Mouse (Mus musculus): ENCODE data around the gene Tas1r3. TPM values are rescaled to one million over a fixed set of nuclear protein-coding genes. Genes with fewer than 3 reads are reported as not detected.

Gene Tas1r3
- polyA plus RNA-seq, 1 experiment from 2014 or later, result 0.46 TPM

GRCm38 (mm10) chr4:155899355-155899754, 36.2 kb upstream of the Tas1r3 start:
- 93% methylated on average over 7 of the region's 7 CpGs for WGBS
- Histone ChIP-seq H3K4me1 (replicated peaks; ENCODE audit: control insufficient read depth, insufficient read depth, low read length) (peaks cover 2% of the 10 kb centered on the region; the same call in 1 of the 2 replicates), H3K4me2 (replicated peaks; ENCODE audit: low read depth, low read length) (no peak overlapping the region), H3K27me3 (ENCODE audit: control insufficient read depth, insufficient read depth, low read length) (no peaks in the 10 kb centered on the region), H3K9me3 (ENCODE audit: control insufficient read depth, low read length) (no peaks in the 10 kb centered on the region), H3K4me3 (ENCODE audit: low read depth, low read length) (no peak overlapping the region), H3K9ac (ENCODE audit: low read depth, low read length) (no peak overlapping the region), H3K27ac (ENCODE audit: low read depth, low read length) (no peak overlapping the region), H3K36me3 (ENCODE audit: control insufficient read depth, insufficient read depth, low read length) (peaks cover 33% of the 10 kb centered on the region)
- no peak for ATAC-seq (ENCODE audit: low FRiP score)
- DNase-seq (ENCODE audit: low spot score), result no peak

DNA sequence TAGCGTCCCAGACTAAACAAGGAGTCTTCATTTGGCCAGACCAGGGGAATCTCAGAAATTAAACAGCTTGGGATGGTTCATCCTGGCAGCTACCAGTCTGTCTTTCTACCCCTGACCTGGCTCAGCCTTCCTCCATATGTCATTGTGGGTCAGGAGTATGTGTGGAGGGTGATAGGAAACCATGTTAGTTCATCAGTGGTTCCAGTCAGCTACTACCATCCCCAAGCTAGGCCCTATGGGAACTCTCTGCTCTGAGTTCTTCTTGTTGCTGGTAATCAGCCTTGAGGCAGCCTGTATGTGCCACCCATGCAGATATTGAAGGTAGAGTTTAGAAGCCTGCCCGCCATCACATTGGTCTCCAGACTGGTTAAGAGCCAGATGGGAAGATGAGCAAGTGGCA, 35.2 kb upstream of the Tas1r3 start:
- peaks cover 27% of the 10 kb centered on the region for H3K36me3 ChIP-seq (ENCODE audit: control insufficient read depth, insufficient read depth, low read length)
- H3K4me1 ChIP-seq (replicated peaks; ENCODE audit: control insufficient read depth, insufficient read depth, low read length), result peaks cover 10% of the 10 kb centered on the region
- H3K4me2 ChIP-seq (replicated peaks; ENCODE audit: low read depth, low read length), result no peak overlapping the region
- H3K9ac ChIP-seq (ENCODE audit: low read depth, low read length), result no peak overlapping the region
- H3K27ac ChIP-seq (ENCODE audit: low read depth, low read length), result no peak overlapping the region
- no peak overlapping the region for H3K4me3 ChIP-seq (ENCODE audit: low read depth, low read length)
- DNase-seq (ENCODE audit: low spot score), result no peak
- ATAC-seq (ENCODE audit: low FRiP score), result no peak
- 98% methylated on average over 2 of the region's 2 CpGs for WGBS
- no peaks in the 10 kb centered on the region for H3K9me3 ChIP-seq (ENCODE audit: control insufficient read depth, low read length)
- no peaks in the 10 kb centered on the region for H3K27me3 ChIP-seq (ENCODE audit: control insufficient read depth, insufficient read depth, low read length)

DNA sequence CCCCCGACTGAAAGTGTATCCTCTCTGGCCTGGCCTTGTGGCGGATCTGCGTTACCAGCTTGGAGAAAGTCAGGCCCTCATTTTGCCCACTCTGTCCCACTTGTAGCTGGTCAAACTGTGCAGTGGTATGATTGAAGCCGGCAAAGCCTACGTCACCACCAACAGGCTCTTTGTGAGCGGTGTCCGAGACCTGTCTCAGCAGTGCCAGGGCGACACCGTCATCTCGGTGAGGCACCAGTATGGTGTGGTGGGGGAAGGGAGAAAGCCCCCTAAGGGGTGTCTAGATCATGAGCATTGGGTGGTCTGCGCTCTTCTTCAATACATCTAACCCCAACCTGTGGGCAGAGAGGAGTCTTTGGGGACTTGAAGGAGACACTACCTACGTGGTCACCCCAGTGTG, 33.3 kb upstream of the Tas1r3 start:
- H3K4me1 ChIP-seq (replicated peaks; ENCODE audit: control insufficient read depth, insufficient read depth, low read length), result peaks cover 13% of the 10 kb centered on the region
- no peak overlapping the region for H3K4me2 ChIP-seq (replicated peaks; ENCODE audit: low read depth, low read length)
- no peak overlapping the region for H3K4me3 ChIP-seq (ENCODE audit: low read depth, low read length)
- H3K27me3 ChIP-seq (ENCODE audit: control insufficient read depth, insufficient read depth, low read length), result no peaks in the 10 kb centered on the region
- H3K27ac ChIP-seq (ENCODE audit: low read depth, low read length), result no peak overlapping the region
- H3K9me3 ChIP-seq (ENCODE audit: control insufficient read depth, low read length), result no peaks in the 10 kb centered on the region
- DNase-seq (ENCODE audit: low spot score), result no peak
- WGBS, result 97% methylated on average over 12 of the region's 12 CpGs
- peaks cover 12% of the 10 kb centered on the region; the same call in 1 of the 2 replicates for H3K36me3 ChIP-seq (ENCODE audit: control insufficient read depth, insufficient read depth, low read length)
- H3K9ac ChIP-seq (ENCODE audit: low read depth, low read length), result no peak overlapping the region
- no peak for ATAC-seq (ENCODE audit: low FRiP score)

- H3K4me3 ChIP-seq (ENCODE audit: low read depth, low read length), result no peak overlapping the region
- H3K4me2 ChIP-seq (replicated peaks; ENCODE audit: low read depth, low read length), result no peak overlapping the region
- no peak overlapping the region for H3K27ac ChIP-seq (ENCODE audit: low read depth, low read length)
- H3K36me3 ChIP-seq (ENCODE audit: control insufficient read depth, insufficient read depth, low read length), result peaks cover 12% of the 10 kb centered on the region; the same call in 1 of the 2 replicates
- no peaks in the 10 kb centered on the region for H3K27me3 ChIP-seq (ENCODE audit: control insufficient read depth, insufficient read depth, low read length)
- H3K9me3 ChIP-seq (ENCODE audit: control insufficient read depth, low read length), result no peaks in the 10 kb centered on the region
- 96% methylated on average over 4 of the region's 4 CpGs for WGBS
- no peak overlapping the region for H3K9ac ChIP-seq (ENCODE audit: low read depth, low read length)
- H3K4me1 ChIP-seq (replicated peaks; ENCODE audit: control insufficient read depth, insufficient read depth, low read length), result peaks cover 13% of the 10 kb centered on the region
- no peak for ATAC-seq (ENCODE audit: low FRiP score)
- no peak for DNase-seq (ENCODE audit: low spot score)
These were observed 32.7 kb upstream of the Tas1r3 start for GRCm38 (mm10) chr4:155895826-155896225.

DNA sequence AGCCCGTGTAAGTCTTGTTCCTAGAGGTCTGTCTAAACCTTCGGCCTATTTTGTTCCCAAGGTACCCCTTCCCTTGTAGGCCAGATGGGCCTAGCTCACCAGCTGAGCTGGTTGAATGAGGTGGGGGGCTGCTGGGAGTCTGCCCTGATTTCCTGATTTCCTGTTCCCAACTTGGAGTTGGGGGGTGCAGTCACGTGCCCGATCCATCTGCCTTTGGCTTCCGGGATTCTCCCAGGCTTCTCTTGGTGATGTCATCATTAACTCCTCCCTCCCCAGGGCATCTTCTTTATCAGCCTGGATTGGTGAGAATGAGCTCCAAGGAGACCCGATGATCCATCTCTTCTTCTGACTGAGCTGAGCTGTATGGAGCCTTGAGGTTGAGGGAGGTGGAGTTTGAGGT, 32.1 kb upstream of the Tas1r3 start:
- no peak overlapping the region for H3K4me2 ChIP-seq (replicated peaks; ENCODE audit: low read depth, low read length)
- no peaks in the 10 kb centered on the region for H3K27me3 ChIP-seq (ENCODE audit: control insufficient read depth, insufficient read depth, low read length)
- H3K9me3 ChIP-seq (ENCODE audit: control insufficient read depth, low read length), result no peaks in the 10 kb centered on the region
- WGBS, result 51% methylated on average over 6 of the region's 6 CpGs
- no peak overlapping the region for H3K9ac ChIP-seq (ENCODE audit: low read depth, low read length)
- H3K4me1 ChIP-seq (replicated peaks; ENCODE audit: control insufficient read depth, insufficient read depth, low read length), result peaks cover 16% of the 10 kb centered on the region
- DNase-seq (ENCODE audit: low spot score), result peak; percentile 23
- peaks cover 12% of the 10 kb centered on the region; the same call in 1 of the 2 replicates for H3K36me3 ChIP-seq (ENCODE audit: control insufficient read depth, insufficient read depth, low read length)
- H3K4me3 ChIP-seq (ENCODE audit: low read depth, low read length), result no peak overlapping the region
- ATAC-seq (ENCODE audit: low FRiP score), result no peak
- H3K27ac ChIP-seq (ENCODE audit: low read depth, low read length), result no peak overlapping the region

- no peak overlapping the region; the same call in 1 of the 2 replicates for H3K27ac ChIP-seq (ENCODE audit: low read depth, low read length)
- peak overlapping the region; percentile 85 for H3K4me2 ChIP-seq (replicated peaks; ENCODE audit: low read depth, low read length)
- H3K9ac ChIP-seq (ENCODE audit: low read depth, low read length), result peak overlapping the region; percentile 25
- no peaks in the 10 kb centered on the region for H3K27me3 ChIP-seq (ENCODE audit: control insufficient read depth, insufficient read depth, low read length)
- WGBS, result 31% methylated on average over 8 of the region's 8 CpGs
- DNase-seq (ENCODE audit: low spot score), result no peak
- peak overlapping the region; percentile 1; the same call in 1 of the 2 replicates for H3K4me3 ChIP-seq (ENCODE audit: low read depth, low read length)
- H3K9me3 ChIP-seq (ENCODE audit: control insufficient read depth, low read length), result no peaks in the 10 kb centered on the region
- H3K36me3 ChIP-seq (ENCODE audit: control insufficient read depth, insufficient read depth, low read length), result peaks cover 12% of the 10 kb centered on the region; the same call in 1 of the 2 replicates
- no peak for ATAC-seq (ENCODE audit: low FRiP score)
- H3K4me1 ChIP-seq (replicated peaks; ENCODE audit: control insufficient read depth, insufficient read depth, low read length), result peaks cover 16% of the 10 kb centered on the region
These were observed 31.2 kb upstream of the Tas1r3 start for GRCm38 (mm10) chr4:155894311-155894881.

DNA sequence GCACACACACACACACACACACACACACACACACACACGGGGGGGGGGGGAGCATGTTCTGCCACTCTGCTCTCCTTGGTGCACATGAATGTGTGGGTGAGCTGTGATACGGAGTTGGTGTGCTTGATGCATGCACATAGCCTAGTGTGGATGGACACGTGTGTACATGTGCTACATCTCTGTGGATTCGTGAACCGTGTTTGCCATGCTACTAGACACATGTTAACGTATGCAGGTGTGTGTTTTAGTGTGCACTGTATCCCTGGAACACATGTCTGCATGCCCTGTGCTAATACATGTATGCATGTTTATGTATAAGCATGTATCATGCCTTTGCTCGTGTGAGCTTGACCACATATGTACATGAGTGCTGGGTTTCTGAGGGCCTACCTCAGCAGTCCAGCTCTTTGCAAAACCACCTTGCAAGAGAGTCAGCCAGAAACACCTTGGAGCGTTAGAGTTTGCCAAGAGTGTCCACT, 30.1 kb upstream of the Tas1r3 start:
- H3K9me3 ChIP-seq (ENCODE audit: control insufficient read depth, low read length), result no peaks in the 10 kb centered on the region
- H3K36me3 ChIP-seq (ENCODE audit: control insufficient read depth, insufficient read depth, low read length), result peaks cover 11% of the 10 kb centered on the region
- H3K4me2 ChIP-seq (replicated peaks; ENCODE audit: low read depth, low read length), result peak overlapping the region; percentile 85
- ATAC-seq (ENCODE audit: low FRiP score) (no peak), DNase-seq (ENCODE audit: low spot score) (no peak)
- H3K4me1 ChIP-seq (replicated peaks; ENCODE audit: control insufficient read depth, insufficient read depth, low read length), result peaks cover 16% of the 10 kb centered on the region
- peak overlapping the region; percentile 88 for H3K4me3 ChIP-seq (ENCODE audit: low read depth, low read length)
- peak overlapping the region; percentile 91 for H3K9ac ChIP-seq (ENCODE audit: low read depth, low read length)
- no peaks in the 10 kb centered on the region for H3K27me3 ChIP-seq (ENCODE audit: control insufficient read depth, insufficient read depth, low read length)
- H3K27ac ChIP-seq (ENCODE audit: low read depth, low read length), result no peak overlapping the region
- 71% methylated on average over 8 of the region's 8 CpGs for WGBS

GRCm38 (mm10) chr4:155892438-155893211, 29.5 kb upstream of the Tas1r3 start:
- WGBS, result 7% methylated on average over 37 of the region's 37 CpGs
- ATAC-seq (ENCODE audit: low FRiP score) (peak; percentile 62), DNase-seq (ENCODE audit: low spot score) (peak; percentile 62)
- Histone ChIP-seq H3K9ac (ENCODE audit: low read depth, low read length) (peak overlapping the region; percentile 91), H3K4me2 (replicated peaks; ENCODE audit: low read depth, low read length) (peak overlapping the region; percentile 85), H3K27ac (ENCODE audit: low read depth, low read length) (peak overlapping the region; percentile 98), H3K27me3 (ENCODE audit: control insufficient read depth, insufficient read depth, low read length) (no peaks in the 10 kb centered on the region), H3K4me1 (replicated peaks; ENCODE audit: control insufficient read depth, insufficient read depth, low read length) (peaks cover 16% of the 10 kb centered on the region), H3K36me3 (ENCODE audit: control insufficient read depth, insufficient read depth, low read length) (peaks cover 14% of the 10 kb centered on the region), H3K9me3 (ENCODE audit: control insufficient read depth, low read length) (no peaks in the 10 kb centered on the region), H3K4me3 (ENCODE audit: low read depth, low read length) (peak overlapping the region; percentile 88)

Data from hindbrain, embryonic 11.5 days (tissue).